Mouse (Mus musculus) liver, adult 2 months (tissue): ENCODE measurements around the gene Gyg. TPM values are rescaled to one million over a fixed set of nuclear protein-coding genes. Genes with fewer than 3 reads are reported as not detected.
A peak's percentile ranks its signal among the peaks of the same experiment; 100 is the strongest.

ENCODE experiments used
- DNase-seq: peaks from one replicate; pipeline ENCODE4 v3.0.0-alpha.2; 2011; ENCODE audit warnings: low read depth, low spot score; ENCODE audit errors: extremely low read depth
- H3K27ac ChIP-seq: fragments of 200-500 bp; replicated peaks from 2 replicates; pipeline ENCODE4 v1.5.1; 2012; ENCODE audit warnings: low read depth, mild to moderate bottlenecking, control low read depth, inconsistent platforms, low read length; ENCODE audit not compliant: insufficient read depth
- H3K27me3 ChIP-seq: fragments of 200-500 bp; 2 replicates; pipeline ENCODE4 v1.6.1; 2012; ENCODE audit warnings: mild to moderate bottlenecking, moderate library complexity, low read length, inconsistent platforms; ENCODE audit not compliant: control insufficient read depth, insufficient read depth
- H3K36me3 ChIP-seq: fragments of 200-500 bp; 2 replicates; pipeline ENCODE4 v1.6.1; 2012; ENCODE audit warnings: low read length, inconsistent platforms; ENCODE audit not compliant: control insufficient read depth, insufficient read depth
- H3K4me1 ChIP-seq: fragments of 200-500 bp; 2 replicates; pipeline ENCODE4 v1.6.1; 2011; ENCODE audit warnings: low read length; ENCODE audit not compliant: control insufficient read depth, insufficient read depth
- H3K4me3 ChIP-seq: fragments of 200-500 bp; 2 replicates; pipeline ENCODE4 v1.5.1; 2011; ENCODE audit warnings: low read depth, mild to moderate bottlenecking, control low read depth, low read length, moderate library complexity; ENCODE audit not compliant: insufficient read depth
- H3K79me2 ChIP-seq: fragments of 200-500 bp; 2 replicates; pipeline ENCODE4 v1.6.1; 2012; ENCODE audit warnings: inconsistent platforms, mild to moderate bottlenecking, low read length, moderate library complexity; ENCODE audit not compliant: control insufficient read depth, insufficient read depth
- H3K9ac ChIP-seq: fragments of 200-500 bp; 2 replicates; pipeline ENCODE4 v1.6.1; 2012; ENCODE audit warnings: low read depth, mild to moderate bottlenecking, control low read depth, inconsistent platforms, low read length
- CTCF ChIP-seq: fragments of 200-500 bp; IDR thresholded peaks from 2 replicates; pipeline ENCODE4 v1.5.1; 2011; ENCODE audit warnings: low read depth, low read length, control low read depth
- POLR2A ChIP-seq: fragments of 200-500 bp; IDR thresholded peaks from 2 replicates; pipeline ENCODE4 v1.6.1; 2011; ENCODE audit warnings: low read length, control low read depth; ENCODE audit not compliant: insufficient read depth; ENCODE audit errors: extremely low read depth
- WGBS: fragments of 180-500 bp; shearing (Covaris S2); methylation state at CpG from one replicate; pipeline ENCODE4 v1.1.7; 2018; 5-methylcytosine and 5-hydroxymethylcytosine counted together
- polyA plus RNA-seq: library from polyadenylated mRNA; depleted of rRNA; stranded (reverse); fragments of >200 nt; gene quantifications from 2 replicates; pipeline ENCODE4 v1.2.3, GENCODE M21; 2012; rRNA removed
- total RNA-seq: library from RNA; depleted of rRNA; stranded (reverse); fragments of >200 nt; gene quantifications from 2 replicates; pipeline ENCODE4 v1.2.3, GENCODE M21; 2014; rRNA removed

Gene Gyg
- total and polyA plus RNA-seq, 2 experiments = 4.4 to 6.1 TPM

DNA sequence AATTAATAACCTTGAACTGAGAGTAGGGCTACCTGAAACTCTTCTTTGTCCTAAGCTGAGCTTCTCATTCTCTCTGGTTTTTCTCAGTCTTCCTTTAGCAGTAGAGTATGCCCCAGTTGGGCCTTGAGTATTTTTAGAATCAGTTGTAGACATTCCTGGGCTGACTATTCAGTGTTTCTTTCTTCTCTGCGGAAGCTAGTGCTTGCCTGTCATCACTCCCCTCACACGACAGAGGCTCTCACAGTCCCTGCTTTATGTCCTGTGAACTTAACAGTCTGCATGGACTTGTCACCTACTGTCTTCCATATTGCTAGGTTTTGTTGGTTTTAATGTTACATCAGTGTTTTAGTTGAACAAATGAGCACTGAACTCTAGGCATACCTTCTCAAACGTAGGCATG is 73.0 kb downstream of the Gyg start:
- Histone ChIP-seq H3K4me1 (no peaks in the 10 kb centered on the region), H3K79me2 (no peaks in the 10 kb centered on the region), H3K9ac (no peak overlapping the region), H3K27me3 (no peaks in the 10 kb centered on the region), H3K27ac (no peak overlapping the region), H3K36me3 (peaks cover 30% of the 10 kb centered on the region), H3K4me3 (no peak overlapping the region)
- TF ChIP-seq CTCF (no peak), POLR2A (no peak)
- whole genome bisulfite sequencing = 88% methylated on average over 3 of the region's 3 CpGs
- no peak for DNase-seq

DNA sequence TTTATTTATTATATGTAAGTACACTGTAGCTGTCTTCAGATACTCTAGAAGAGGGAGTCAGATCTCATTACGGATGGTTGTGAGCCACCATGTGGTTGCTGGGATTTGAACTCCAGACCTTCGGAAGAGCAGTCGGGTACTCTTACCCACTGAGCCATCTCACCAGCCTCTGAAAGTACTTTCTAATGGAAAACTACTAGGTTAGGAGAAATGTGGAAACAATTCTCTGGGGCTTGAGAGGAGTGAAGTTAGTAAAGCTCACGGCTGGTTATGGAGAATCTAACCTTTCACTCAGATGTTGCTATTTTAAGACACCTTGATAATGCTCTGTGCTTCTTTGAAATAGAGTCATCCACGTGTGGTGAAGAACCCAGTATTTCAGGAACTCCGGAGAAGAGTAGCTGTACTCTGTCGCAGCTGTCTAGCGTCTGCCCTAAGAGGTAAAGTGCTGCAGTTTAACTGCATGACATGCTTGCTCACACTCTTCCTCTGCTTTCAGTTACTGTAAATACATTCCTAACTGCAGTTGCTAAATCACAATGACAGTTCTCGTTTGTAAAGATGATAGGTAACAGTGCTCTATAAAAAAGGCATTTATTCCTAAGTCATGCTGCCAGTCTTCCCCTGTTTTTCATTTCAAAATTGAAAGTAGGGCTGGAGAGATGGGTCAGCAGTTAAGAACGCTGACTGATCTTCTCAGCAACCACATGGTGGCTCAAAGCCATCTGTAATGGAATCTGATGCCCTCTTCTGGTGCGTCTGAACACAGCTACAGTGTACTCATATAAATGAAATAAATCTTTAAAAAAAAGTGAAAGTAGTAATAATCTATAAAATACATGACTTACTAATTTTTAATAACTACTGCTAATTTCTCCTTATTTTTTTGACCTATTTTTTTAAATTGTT is 78.7 kb downstream of the Gyg start:
- H3K4me3 ChIP-seq = no peak overlapping the region
- no peaks in the 10 kb centered on the region for H3K79me2 ChIP-seq
- H3K4me1 ChIP-seq = no peaks in the 10 kb centered on the region
- TF ChIP-seq CTCF = no peak
- TF ChIP-seq POLR2A = no peak
- peak; percentile 2 for DNase-seq
- 87% methylated on average over 11 of the region's 11 CpGs for WGBS
- H3K9ac ChIP-seq = no peak overlapping the region
- no peaks in the 10 kb centered on the region for H3K27me3 ChIP-seq
- no peak overlapping the region for H3K27ac ChIP-seq
- peaks cover 24% of the 10 kb centered on the region; the same call in 1 of the 2 replicates for H3K36me3 ChIP-seq

Other genes with a start within 250 kb of the Gyg start
- 920 and 1,216 TPM in 2 replicates for gene Cp, start 198.3 kb downstream of the Gyg start, total RNA-seq
- gene Cp, start 198.3 kb downstream of the Gyg start, polyA plus RNA-seq = 217 and 227 TPM in 2 replicates
- gene Hps3, start 120.0 kb downstream of the Gyg start, total RNA-seq = 7.6 and 8.6 TPM in 2 replicates
- gene Hps3, start 120.0 kb downstream of the Gyg start, polyA plus RNA-seq = 7.6 and 11.7 TPM in 2 replicates
- 10.5 and 15.2 TPM in 2 replicates for gene Hltf, start 97.5 kb downstream of the Gyg start, total RNA-seq
- gene Hltf, start 97.5 kb downstream of the Gyg start, polyA plus RNA-seq = 1.2 TPM in 2 replicates
- gene Cpa3, start 86.9 kb upstream of the Gyg start, total RNA-seq = 0.09 TPM in 1 of 2 replicates, not detected in the other
- gene Cpa3, start 86.9 kb upstream of the Gyg start, polyA plus RNA-seq = not detected in 2 replicates
- 7.9 and 76.8 TPM in 2 replicates for gene Cpb1, start 120.4 kb upstream of the Gyg start, total RNA-seq
- gene Cpb1, start 120.4 kb upstream of the Gyg start, polyA plus RNA-seq = 0.16 TPM in 1 of 2 replicates, not detected in the other
- gene Agtr1b, start 211.9 kb upstream of the Gyg start, total RNA-seq = not detected in 2 replicates
- not detected in 2 replicates for gene Agtr1b, start 211.9 kb upstream of the Gyg start, polyA plus RNA-seq